Mouse (Mus musculus): ENCODE results near the gene March1.

- TF ChIP-seq CTCF (IDR thresholded peaks at IDR 0.05; ENCODE audit: borderline replicate concordance, insufficient read depth, low read depth, low read length), result no peak
- TF ChIP-seq POLR2A (IDR thresholded peaks at IDR 0.05; ENCODE audit: borderline replicate concordance, insufficient read depth, low read length), result no peak
Measured at GRCm38 (mm10) chr8:66269546-66269945, 651.8 kb downstream of the March1 start.

Measured in cerebellum, adult 2 months (tissue).